Mouse (Mus musculus): ENCODE results near the gene D930048N14Rik. TPM values are rescaled to one million over a fixed set of nuclear protein-coding genes. Genes with fewer than 3 reads are reported as not detected.

D930048N14Rik gene
- 0.47 TPM for polyA plus RNA-seq (2014; fragmentation: Illumina TruSeq; extraction: RNeasy Lipid Tissue Mini Kit (QIAGEN cat#74804); ENCODE audit: low read depth, low replicate concordance)

DNA sequence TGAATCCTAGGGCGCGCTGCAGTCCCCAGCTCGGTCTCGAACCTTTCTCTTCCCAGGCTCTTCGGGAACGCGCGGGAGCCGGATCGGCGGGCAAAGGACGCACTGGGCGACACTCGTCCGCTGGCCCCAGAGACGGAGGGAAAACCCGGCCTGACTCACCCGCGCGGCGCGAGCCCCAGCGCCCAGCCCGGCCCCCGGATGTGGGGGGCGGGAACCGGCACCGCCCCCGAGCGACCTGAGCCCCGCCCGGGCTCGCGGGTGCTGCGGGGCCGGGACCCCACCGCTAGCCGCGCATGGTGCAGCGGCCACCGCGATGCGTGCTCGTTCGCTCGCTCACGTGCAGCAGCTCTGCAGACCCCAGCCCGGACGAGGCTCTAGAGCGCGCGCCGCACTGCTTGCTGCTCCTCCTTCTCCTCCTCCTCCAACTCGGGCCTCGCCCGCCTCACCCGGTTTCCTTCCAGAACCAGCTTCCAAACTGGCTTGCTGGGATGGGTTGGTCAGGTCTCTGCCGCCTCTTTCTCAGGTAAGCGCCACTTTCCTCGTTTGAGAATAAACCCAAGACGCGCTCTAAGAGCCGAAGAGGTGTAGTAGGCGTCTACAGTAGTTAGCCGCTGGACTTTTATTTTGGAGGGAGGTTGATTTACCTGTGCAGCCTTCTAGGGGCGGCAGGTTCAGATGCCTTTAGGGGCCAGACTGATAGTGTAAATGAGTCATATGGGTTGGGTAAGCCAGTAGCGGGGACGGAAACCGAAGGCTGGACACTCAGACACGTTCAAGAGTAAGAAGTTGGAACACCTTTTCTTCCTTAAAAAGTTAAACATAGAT lies at the start of gene D930048N14Rik, which contains the start of gene N4bp3:
TSS of gene D930048N14Rik (plus strand) at position 264 of the 825 bp plus-strand sequence.
TSS of gene N4bp3 (minus strand) at position 152 of the 825 bp plus-strand sequence.

DNA sequence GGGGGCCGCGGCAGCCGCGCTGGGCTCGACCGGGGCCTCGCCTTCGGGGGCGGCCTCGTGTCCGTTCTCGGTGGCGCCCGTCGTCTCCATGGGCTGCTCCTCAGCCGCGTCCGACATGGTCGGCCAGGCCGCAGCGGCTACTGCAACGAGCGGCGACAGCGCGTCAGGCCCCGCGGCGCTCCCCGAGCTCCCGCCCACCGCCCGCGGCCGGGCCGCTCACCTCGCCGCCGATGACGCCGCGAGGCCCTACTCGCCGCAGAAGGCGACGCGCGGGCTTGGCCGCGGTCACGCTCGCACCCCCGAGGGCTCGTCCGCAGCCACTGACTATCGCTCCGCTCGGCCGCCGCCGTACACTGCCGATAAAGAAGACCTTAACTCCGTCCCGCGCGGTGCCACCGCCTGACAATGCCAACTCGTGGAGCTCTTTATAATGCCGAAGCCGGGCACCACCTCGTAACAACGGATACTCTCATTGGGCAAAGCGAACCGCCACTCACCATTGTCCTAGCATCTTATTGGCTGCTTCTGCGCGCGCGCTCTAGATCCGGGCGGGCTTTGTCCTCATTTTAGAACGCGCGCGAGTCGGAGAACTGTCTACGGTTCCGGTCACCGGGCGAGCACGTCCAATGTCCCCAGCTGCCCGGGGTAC lies 44.2 kb upstream of the D930048N14Rik start, which contains the start of gene Hnrnpab:
TSS of gene Hnrnpab (minus strand) at position 401 of the 649 bp plus-strand sequence.

DNA sequence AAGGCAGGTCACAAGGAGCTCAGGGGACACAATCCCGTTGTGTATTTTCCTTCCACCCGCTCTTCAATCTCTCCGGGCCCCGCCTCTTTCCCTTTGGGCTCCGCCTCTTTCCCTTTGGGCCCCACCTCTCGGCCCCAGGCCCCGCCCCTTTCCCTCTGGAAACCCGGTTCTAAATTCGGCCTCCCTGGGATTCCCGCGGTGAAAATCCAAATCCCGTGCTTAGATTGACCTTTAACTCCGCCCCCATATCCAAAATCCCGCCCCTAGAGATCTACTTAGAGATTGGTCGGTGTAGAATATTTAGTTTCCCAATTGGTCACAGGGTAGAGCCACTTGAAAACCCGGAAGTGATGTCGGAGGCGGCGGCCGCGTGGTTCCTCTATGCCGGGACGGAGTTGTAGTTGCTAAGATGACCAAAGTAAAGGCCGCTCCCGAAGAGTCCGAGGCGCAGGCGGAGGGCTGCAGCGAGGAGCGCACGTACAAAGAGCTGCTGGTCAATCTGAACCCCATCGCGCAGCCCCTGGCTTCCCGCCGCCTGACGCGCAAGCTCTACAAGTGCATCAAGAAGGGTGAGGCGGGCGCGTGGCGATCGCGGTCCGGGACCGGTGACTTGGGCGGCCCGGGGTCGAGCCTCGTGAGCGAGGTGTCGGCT lies 31.2 kb upstream of the D930048N14Rik start, which contains the start of gene Nhp2:
TSS of gene Nhp2 (plus strand) at position 327 of the 652 bp plus-strand sequence.

GRCm38 (mm10) chr11:51635525-51636322 lies 15.0 kb upstream of the D930048N14Rik start, which contains the start of gene Rmnd5b:
TSS of gene Rmnd5b (minus strand) at chr11:51635896.

GRCm38 (mm10) chr11:51688330-51689328 lies 37.9 kb downstream of the D930048N14Rik start, which contains the start of gene 0610009B22Rik:
TSS of gene 0610009B22Rik (minus strand) at chr11:51688874.

Other genes starting within 250 kb of the D930048N14Rik start
- 23.4 TPM for gene Phykpl, start 66.2 kb upstream of the D930048N14Rik start, polyA plus RNA-seq (2014; fragmentation: Illumina TruSeq; extraction: RNeasy Lipid Tissue Mini Kit (QIAGEN cat#74804); ENCODE audit: low read depth, low replicate concordance)
- 434 TPM for gene Hnrnpab, start 44.1 kb upstream of the D930048N14Rik start, polyA plus RNA-seq (2014; fragmentation: Illumina TruSeq; extraction: RNeasy Lipid Tissue Mini Kit (QIAGEN cat#74804); ENCODE audit: low read depth, low replicate concordance)
- 1.8 TPM for gene Nhp2, start 31.2 kb upstream of the D930048N14Rik start, polyA plus RNA-seq (2014; fragmentation: Illumina TruSeq; extraction: RNeasy Lipid Tissue Mini Kit (QIAGEN cat#74804); ENCODE audit: low read depth, low replicate concordance)
- gene Rmnd5b, start 15.1 kb upstream of the D930048N14Rik start, polyA plus RNA-seq (2014; fragmentation: Illumina TruSeq; extraction: RNeasy Lipid Tissue Mini Kit (QIAGEN cat#74804); ENCODE audit: low read depth, low replicate concordance) = 13.9 TPM
- gene N4bp3, start 112 bp upstream of the D930048N14Rik start, polyA plus RNA-seq (2014; fragmentation: Illumina TruSeq; extraction: RNeasy Lipid Tissue Mini Kit (QIAGEN cat#74804); ENCODE audit: low read depth, low replicate concordance) = not detected
- 104 TPM for gene 0610009B22Rik, start 37.9 kb downstream of the D930048N14Rik start, polyA plus RNA-seq (2014; fragmentation: Illumina TruSeq; extraction: RNeasy Lipid Tissue Mini Kit (QIAGEN cat#74804); ENCODE audit: low read depth, low replicate concordance)
- 41.9 TPM for gene Sec24a, start 112.7 kb downstream of the D930048N14Rik start, polyA plus RNA-seq (2014; fragmentation: Illumina TruSeq; extraction: RNeasy Lipid Tissue Mini Kit (QIAGEN cat#74804); ENCODE audit: low read depth, low replicate concordance)
- gene Sar1b, start 112.7 kb downstream of the D930048N14Rik start, polyA plus RNA-seq (2014; fragmentation: Illumina TruSeq; extraction: RNeasy Lipid Tissue Mini Kit (QIAGEN cat#74804); ENCODE audit: low read depth, low replicate concordance) = 341 TPM
- gene Jade2, start 206.7 kb downstream of the D930048N14Rik start, polyA plus RNA-seq (2014; fragmentation: Illumina TruSeq; extraction: RNeasy Lipid Tissue Mini Kit (QIAGEN cat#74804); ENCODE audit: low read depth, low replicate concordance) = 6.2 TPM

All from adrenal gland, adult 10 weeks (tissue).